Mouse (Mus musculus) ES-E14 (cell line): ENCODE measurements around the gene Galc.

Experiments
- CHD2 ChIP-seq: IDR thresholded peaks from 2 replicates; pipeline ENCODE4 v1.6.1; 2014; ENCODE audit warnings: mild to moderate bottlenecking, low read depth, low read length, inconsistent platforms
- HCFC1 ChIP-seq: IDR thresholded peaks from 2 replicates; pipeline ENCODE4 v1.6.1; 2012; ENCODE audit warnings: low read length, inconsistent platforms, borderline replicate concordance; ENCODE audit not compliant: insufficient read depth
- MAFK ChIP-seq: IDR thresholded peaks from 2 replicates; pipeline ENCODE4 v1.6.1; 2014; ENCODE audit warnings: mild to moderate bottlenecking, low read depth, low read length, inconsistent platforms; ENCODE audit not compliant: insufficient read depth

DNA sequence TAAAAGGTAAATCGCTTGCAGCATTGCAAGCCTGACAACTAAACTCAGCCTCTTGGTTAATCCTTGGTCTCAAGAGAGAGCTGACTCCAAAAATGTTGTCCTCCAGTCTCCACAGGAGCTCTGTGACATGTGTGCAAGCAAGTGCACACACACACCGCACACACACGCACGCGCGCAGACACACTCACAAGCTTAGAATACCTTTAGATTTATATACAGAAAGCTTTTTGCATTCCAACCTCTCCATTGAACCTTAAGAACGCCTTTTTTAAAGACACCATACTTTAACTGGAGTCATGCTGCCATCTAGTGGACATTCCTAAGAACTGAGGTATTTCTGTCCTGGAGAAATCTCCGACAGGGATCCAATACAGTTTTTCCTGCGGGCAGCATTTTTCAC lies 77.5 kb downstream of the Galc start:
- TF ChIP-seq CHD2 (no peak), HCFC1 (no peak), MAFK (no peak)
